Mouse (Mus musculus) brown adipose tissue, adult 24 weeks (tissue): ENCODE measurements around the gene Cacna2d2. TPM values are rescaled to one million over a fixed set of nuclear protein-coding genes. Genes with fewer than 3 reads are reported as not detected.

Experiments used
- H3K27ac ChIP-seq: fragments of 200-500 bp; replicated peaks from 2 replicates; pipeline ENCODE4 v1.5.1; 2012; ENCODE audit warnings: low read depth, mild to moderate bottlenecking, low read length
- H3K4me1 ChIP-seq: fragments of 200-500 bp; 2 replicates; pipeline ENCODE4 v1.6.1; 2012; ENCODE audit warnings: low read length, mixed read lengths; ENCODE audit not compliant: control insufficient read depth, insufficient read depth, insufficient read length
- H3K4me3 ChIP-seq: fragments of 200-500 bp; 2 replicates; pipeline ENCODE4 v1.5.1; 2012; ENCODE audit warnings: low read depth, mild to moderate bottlenecking, low read length, moderate library complexity; ENCODE audit not compliant: insufficient read depth
- polyA plus RNA-seq: library from polyadenylated mRNA; stranded (reverse); fragments of >200 nt; gene quantifications from 2 replicates; pipeline ENCODE4 v1.2.4, GENCODE M21; 2012; ENCODE audit not compliant: missing spikeins, insufficient read depth, insufficient read length

The Cacna2d2 gene
- polyA plus RNA-seq, 1 experiment = not detected

DNA sequence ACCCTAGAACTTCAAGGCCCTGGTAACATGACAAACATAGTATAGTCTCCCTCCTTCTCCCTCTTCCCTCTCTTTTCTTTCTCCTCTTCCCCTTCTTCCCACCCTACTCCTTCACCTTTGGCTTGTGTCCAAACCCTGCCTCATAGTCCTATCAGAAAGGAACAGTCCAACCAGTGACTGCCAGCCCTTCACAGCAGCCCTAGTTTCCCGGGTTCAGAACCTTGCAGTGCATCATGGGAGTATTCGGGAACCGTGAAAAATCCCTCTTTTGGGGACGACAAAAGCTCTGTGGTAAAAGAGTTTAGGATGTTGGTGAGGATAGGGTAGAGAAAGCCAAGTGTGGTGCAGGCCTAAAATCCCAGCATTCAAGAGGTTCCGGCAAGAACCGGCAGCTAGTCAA lies 120.9 kb downstream of the Cacna2d2 start:
- no peak overlapping the region for H3K27ac ChIP-seq
- H3K4me3 ChIP-seq = no peak overlapping the region
- H3K4me1 ChIP-seq = no peaks in the 10 kb centered on the region

DNA sequence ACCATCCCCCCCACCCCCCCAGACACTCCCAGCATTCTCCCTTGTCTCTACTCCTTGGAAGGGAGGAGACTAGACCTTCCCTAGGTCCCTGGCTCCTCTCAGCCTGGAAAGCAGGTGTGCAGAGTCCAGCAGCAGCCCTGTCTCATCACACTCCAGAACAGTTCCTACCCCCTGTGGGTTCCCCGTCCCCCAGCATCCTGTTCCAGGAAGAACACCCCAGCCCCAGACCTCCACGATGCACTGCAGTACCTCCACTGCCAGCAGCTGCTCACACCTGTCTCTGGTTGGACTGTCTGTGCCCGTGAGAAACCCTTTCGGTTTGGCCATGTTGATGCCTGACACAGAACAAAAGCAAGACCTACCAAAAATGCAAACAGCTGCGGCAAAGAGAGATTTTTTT lies 121.8 kb downstream of the Cacna2d2 start:
- Histone ChIP-seq H3K27ac (no peak overlapping the region), H3K4me1 (no peaks in the 10 kb centered on the region), H3K4me3 (no peak overlapping the region)

GRCm38 (mm10) chr9:107521711-107522399 lies 122.4 kb downstream of the Cacna2d2 start:
- Histone ChIP-seq H3K27ac (no peak overlapping the region), H3K4me3 (no peak overlapping the region), H3K4me1 (no peaks in the 10 kb centered on the region)

DNA sequence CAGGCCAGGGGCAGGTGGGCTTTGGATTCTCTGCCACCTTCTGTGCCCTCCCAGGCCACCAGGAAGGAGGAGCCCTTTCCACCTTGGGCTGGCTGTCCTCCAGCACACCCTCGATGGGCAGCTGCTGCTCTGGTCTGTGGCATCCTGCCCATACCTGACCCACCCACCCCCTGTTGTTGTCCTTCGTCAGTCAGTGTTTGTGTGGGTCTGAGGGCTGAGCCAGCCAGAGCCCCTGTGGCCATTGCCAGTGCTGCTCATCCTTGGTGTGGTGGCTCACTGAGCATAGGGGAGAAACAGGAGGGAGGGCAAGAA lies 122.9 kb downstream of the Cacna2d2 start:
- H3K4me3 ChIP-seq = no peak overlapping the region
- H3K4me1 ChIP-seq = no peaks in the 10 kb centered on the region
- H3K27ac ChIP-seq = no peak overlapping the region

- H3K4me1 ChIP-seq = no peaks in the 10 kb centered on the region
- H3K27ac ChIP-seq = no peak overlapping the region
- H3K4me3 ChIP-seq = peak overlapping the region; percentile 24; the same call in 1 of the 2 replicates
Measured at GRCm38 (mm10) chr9:107526198-107527026, 127.0 kb downstream of the Cacna2d2 start.

DNA sequence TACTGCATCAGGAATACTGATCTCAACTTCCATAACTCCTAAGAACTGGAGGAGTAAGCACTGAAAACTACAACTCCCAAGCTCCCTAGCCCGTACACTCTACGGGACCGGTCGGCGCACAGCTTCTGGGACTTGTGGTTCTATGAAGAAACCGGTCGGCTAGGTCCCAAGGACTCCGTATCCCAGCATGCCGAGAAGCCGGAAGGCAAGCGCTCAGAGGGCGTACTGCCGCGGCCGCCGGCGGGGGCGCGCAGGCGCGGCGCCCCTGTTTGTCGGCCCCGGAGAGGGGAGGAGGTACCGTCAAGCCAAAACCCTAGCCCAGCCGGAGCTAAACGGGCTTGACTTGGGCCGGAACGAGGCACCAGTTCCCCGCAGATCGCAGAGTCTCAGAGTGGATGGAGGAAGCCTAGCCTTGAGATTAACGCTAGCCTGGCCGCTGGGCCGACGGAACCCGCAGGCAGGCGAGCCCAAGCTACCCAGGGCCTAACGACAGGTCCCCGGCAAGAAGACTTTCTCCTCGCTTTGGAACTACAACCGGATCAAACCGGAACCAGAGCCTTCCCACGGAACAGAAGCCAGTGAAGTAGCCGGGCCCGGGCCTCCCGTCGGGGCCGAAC lies 134.5 kb downstream of the Cacna2d2 start, which contains the start of gene Tmem115:
Gene Tmem115 (plus strand): TSS at position 155 of the 617 bp plus-strand sequence.
- peak within 1 kb of the TSS; percentile 90 for H3K4me3 ChIP-seq
- H3K4me1 ChIP-seq = peaks cover 13% of the 10 kb centered on the region
- peak within 1 kb of the TSS; percentile 80 for H3K27ac ChIP-seq

DNA sequence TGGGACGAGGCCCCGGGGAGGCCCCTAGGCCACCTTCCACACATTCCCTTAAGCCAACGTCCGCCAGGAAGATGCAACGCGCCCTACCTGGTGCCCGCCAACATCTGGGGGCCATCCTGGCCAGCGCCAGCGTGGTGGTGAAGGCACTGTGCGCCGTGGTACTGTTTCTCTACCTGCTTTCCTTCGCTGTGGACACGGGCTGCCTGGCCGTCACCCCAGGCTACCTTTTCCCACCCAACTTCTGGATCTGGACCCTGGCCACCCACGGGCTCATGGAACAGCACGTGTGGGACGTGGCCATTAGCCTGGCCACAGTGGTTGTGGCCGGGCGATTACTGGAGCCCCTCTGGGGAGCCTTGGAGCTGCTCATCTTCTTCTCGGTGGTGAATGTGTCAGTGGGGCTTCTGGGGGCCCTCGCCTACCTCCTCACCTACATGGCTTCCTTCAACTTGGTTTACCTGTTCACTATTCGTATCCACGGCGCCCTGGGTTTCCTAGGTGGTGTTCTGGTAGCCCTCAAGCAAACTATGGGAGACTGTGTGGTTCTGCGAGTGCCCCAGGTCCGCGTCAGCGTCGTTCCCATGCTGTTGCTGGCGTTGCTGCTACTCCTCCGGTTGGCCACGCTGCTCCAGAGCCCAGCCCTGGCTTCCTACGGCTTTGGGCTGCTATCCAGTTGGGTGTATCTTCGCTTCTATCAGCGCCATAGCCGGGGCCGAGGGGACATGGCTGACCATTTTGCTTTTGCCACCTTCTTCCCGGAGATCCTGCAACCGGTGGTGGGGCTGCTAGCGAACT lies 135.2 kb downstream of the Cacna2d2 start:
- H3K27ac ChIP-seq = peak overlapping the region; percentile 80
- peak overlapping the region; percentile 90 for H3K4me3 ChIP-seq
- peaks cover 13% of the 10 kb centered on the region for H3K4me1 ChIP-seq

GRCm38 (mm10) chr9:107538231-107538630 lies 138.8 kb downstream of the Cacna2d2 start:
- Histone ChIP-seq H3K27ac (no peak overlapping the region), H3K4me1 (peaks cover 19% of the 10 kb centered on the region), H3K4me3 (no peak overlapping the region)

- Histone ChIP-seq H3K4me1 (peaks cover 19% of the 10 kb centered on the region), H3K27ac (no peak overlapping the region), H3K4me3 (no peak overlapping the region)
Measured at GRCm38 (mm10) chr9:107538711-107539110, 139.3 kb downstream of the Cacna2d2 start.

DNA sequence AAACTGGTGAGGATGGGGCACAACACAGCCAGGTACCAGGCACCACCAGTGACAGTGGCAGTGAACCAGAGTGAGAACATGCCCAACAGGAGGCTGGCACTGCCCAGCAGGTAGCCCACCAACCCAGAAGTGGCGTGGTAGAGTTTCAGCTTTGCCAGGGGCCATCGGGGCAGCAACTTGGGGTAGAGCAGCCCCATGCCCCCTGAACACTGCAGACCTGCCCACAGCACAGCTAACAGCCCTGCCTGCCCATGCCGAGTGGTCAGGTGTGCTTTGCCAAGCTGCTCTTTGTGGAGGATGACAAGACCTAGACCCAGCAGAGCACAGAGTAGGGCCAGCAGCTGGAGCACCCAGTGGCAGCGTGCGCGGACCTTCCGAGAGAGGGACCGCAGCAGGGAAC lies 140.5 kb downstream of the Cacna2d2 start:
- no peak overlapping the region for H3K4me3 ChIP-seq
- H3K27ac ChIP-seq = no peak overlapping the region
- peaks cover 19% of the 10 kb centered on the region for H3K4me1 ChIP-seq

- H3K4me1 ChIP-seq = peaks cover 16% of the 10 kb centered on the region
- H3K4me3 ChIP-seq = no peak overlapping the region
- H3K27ac ChIP-seq = no peak overlapping the region
Measured at GRCm38 (mm10) chr9:107540420-107540819, 141.0 kb downstream of the Cacna2d2 start.

GRCm38 (mm10) chr9:107541005-107541404 lies 141.6 kb downstream of the Cacna2d2 start:
- H3K4me1 ChIP-seq = peaks cover 10% of the 10 kb centered on the region
- H3K4me3 ChIP-seq = peak overlapping the region; percentile 96
- no peak overlapping the region for H3K27ac ChIP-seq

DNA sequence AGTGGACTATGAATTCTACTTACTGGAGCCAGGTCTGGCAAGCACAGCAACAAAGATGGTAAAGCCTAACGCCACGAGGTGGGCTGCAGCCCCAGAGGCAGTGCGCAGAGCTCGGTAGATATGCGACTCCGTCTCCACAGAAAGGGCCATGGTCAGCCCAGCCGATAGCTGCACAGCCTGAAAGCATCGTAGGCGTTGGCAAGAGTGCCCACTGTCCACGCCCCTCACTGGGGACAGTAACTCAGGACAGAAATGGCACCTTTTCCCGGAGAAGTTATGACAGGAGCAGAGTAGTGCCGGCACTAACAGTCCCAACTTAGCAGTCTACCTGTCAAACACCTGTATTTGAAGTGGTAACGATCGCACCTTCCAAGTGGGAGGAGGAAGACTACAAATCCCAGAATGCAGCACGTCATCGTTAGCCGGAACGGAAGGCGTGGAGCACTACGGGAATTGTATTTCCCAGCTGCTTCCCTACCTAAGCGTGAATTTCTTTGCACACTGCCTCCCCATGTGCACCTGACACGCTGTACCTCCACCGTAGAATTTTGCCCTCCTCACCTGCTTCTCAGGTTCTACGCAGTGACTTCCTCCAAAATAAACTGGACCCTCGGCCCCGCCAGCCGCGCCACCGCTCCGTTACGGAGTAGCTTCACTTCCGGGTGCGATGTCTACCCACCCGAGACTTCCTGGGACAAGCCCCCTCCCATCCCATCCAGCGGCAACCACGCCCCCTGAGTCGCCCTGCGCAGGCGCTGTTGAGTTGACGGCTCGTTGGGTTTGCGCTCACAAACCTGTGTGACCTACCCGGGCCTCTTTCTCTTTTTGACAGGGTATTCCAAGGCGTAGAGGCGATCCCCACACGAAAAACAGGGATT lies 142.3 kb downstream of the Cacna2d2 start, which contains the start of the genes Cyb561d2 and Nprl2:
Gene Cyb561d2 (minus strand): TSS at position 720 of the 878 bp plus-strand sequence.
Gene Nprl2 (plus strand): TSS at position 753 of the 878 bp plus-strand sequence.
- Histone ChIP-seq H3K4me1 (peaks cover 7% of the 10 kb centered on the region), H3K27ac (peak within 1 kb of the TSS; percentile 88), H3K4me3 (peak within 1 kb of the TSS; percentile 96)

GRCm38 (mm10) chr9:107542352-107542686 lies 142.9 kb downstream of the Cacna2d2 start:
- H3K4me1 ChIP-seq = peaks cover 5% of the 10 kb centered on the region; the same call in 1 of the 2 replicates
- H3K4me3 ChIP-seq = peak overlapping the region; percentile 96
- peak overlapping the region; percentile 72 for H3K27ac ChIP-seq
